Mouse (Mus musculus): ENCODE results near the gene Glmp.
"Not testable (repeated sequence)": the region's sequence is repeated elsewhere in the genome, so short reads cannot be mapped to it uniquely, and the experiment has no call there.

- not testable (repeated sequence) for TF ChIP-seq CTCF (IDR thresholded peaks at IDR 0.05; ENCODE audit: borderline replicate concordance, extremely low read depth, insufficient read depth, insufficient read length); POLR2A (IDR thresholded peaks at IDR 0.05; ENCODE audit: borderline replicate concordance, extremely low read depth, insufficient read depth, insufficient read length, poor library complexity, severe bottlenecking)
Observed at GRCm38 (mm10) chr3:88376644-88377043, 51.8 kb downstream of the Glmp start.
